Mouse (Mus musculus) embryonic facial prominence, embryonic 12.5 days (tissue): ENCODE results near the gene Mfsd4a. TPM values are rescaled to one million over a fixed set of nuclear protein-coding genes. Genes with fewer than 3 reads are reported as not detected.
A peak's percentile ranks its signal among the peaks of the same experiment; 100 is the strongest.

Experiments used
- ATAC-seq: fragments of 200-750 bp; cut with Nextera tagmentation; 2 replicates; pipeline ENCODE4 v1.8.0; 2017; ENCODE audit not compliant: insufficient number of reproducible peaks, insufficient read depth, low FRiP score, low TSS enrichment
- H3K27ac ChIP-seq: fragments of 300-500 bp; sonication (generic); 2 replicates; pipeline ENCODE4 v1.5.1; 2016; ENCODE audit warnings: mild to moderate bottlenecking
- H3K27me3 ChIP-seq: fragments of 300-500 bp; sonication (generic); 2 replicates; pipeline ENCODE4 v1.6.1; 2016; ENCODE audit warnings: mild to moderate bottlenecking, moderate library complexity
- H3K36me3 ChIP-seq: fragments of 300-500 bp; sonication (generic); 2 replicates; pipeline ENCODE4 v1.6.1; 2016; ENCODE audit warnings: mild to moderate bottlenecking
- H3K4me1 ChIP-seq: fragments of 300-500 bp; sonication (generic); 2 replicates; pipeline ENCODE4 v1.6.1; 2016
- H3K4me2 ChIP-seq: fragments of 300-500 bp; sonication (generic); replicated peaks from 2 replicates; pipeline ENCODE4 v1.6.1; 2016; ENCODE audit warnings: mild to moderate bottlenecking, moderate library complexity
- H3K4me3 ChIP-seq: fragments of 300-500 bp; sonication (generic); 2 replicates; pipeline ENCODE4 v1.5.1; 2016; ENCODE audit warnings: mild to moderate bottlenecking
- H3K9ac ChIP-seq: fragments of 300-500 bp; sonication (generic); 2 replicates; pipeline ENCODE4 v1.6.1; 2016; ENCODE audit warnings: mild to moderate bottlenecking, moderate library complexity
- H3K9me3 ChIP-seq: fragments of 300-500 bp; sonication (generic); 2 replicates; pipeline ENCODE4 v1.6.1; 2016; ENCODE audit warnings: mild to moderate bottlenecking, moderate library complexity
- WGBS: fragments of 180-500 bp; shearing (Covaris S2); methylation state at CpG from one replicate; pipeline ENCODE4 v1.1.7; 2016; 5-methylcytosine and 5-hydroxymethylcytosine counted together
- polyA plus RNA-seq: library from polyadenylated mRNA; unstranded; fragments of >200 nt; fragmentation: Nextera tagmentation; extraction: Ambion mirVana; gene quantifications from 2 replicates; pipeline ENCODE4 v1.2.1, GENCODE M21; 2016

Mfsd4a gene
- polyA plus RNA-seq, result 13.0 and 14.9 TPM in 2 replicates

DNA sequence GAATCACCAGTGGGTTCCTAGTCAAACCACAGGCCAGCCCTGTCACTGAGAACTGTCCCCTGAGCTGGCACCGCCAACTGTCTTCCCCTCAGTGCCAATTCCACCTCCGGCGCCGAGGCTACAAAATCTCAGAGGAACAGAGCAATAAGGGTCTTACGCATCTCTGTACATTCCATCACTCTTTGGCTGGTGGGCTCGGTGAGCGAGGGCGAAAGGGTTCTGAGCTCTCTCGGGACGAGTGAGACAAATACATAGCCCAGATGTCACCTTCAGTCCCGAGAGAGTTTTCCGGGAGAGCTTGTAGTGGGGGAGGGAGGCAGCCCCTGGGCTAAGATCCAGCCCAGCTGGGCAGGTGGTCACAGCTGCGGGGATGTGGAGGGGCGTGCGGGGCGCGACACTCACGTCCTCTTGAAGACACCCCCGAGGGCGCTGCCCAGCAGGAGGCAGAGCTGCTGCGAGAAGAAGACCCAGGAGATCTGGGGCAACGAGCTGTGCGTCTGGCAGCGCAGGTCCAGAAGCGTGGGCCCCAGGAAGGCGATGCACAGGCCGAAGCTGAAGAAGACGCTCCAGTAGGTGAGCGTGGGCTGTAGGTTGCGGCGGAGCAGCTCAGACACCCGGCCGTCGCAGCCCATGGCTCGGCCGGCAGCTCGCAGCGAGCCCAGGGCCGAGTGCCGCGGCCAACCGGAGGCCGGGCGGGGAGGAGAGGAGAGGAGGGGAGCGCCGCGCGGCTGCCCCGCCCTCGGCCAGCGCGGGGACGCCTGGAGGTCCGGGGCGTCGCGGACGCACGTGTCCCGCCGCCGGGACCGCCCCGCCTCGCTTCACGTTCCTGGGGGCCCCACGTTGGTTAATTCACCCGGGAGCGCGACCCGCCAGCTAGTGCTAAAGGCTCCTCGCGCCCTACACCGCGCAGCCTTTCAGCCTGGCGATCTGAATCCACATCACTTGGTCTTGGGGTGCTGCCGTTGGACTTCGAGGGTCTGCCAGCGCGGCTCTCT is at the start of gene Mfsd4a:
Mfsd4a (minus strand) TSS at position 802 of the 995 bp plus-strand sequence.
- H3K27me3 ChIP-seq, result peaks cover 46% of the 10 kb centered on the region
- H3K4me1 ChIP-seq, result peaks cover 14% of the 10 kb centered on the region; the same call in 1 of the 2 replicates
- 4% methylated on average over 64 of the region's 80 CpGs for WGBS
- H3K27ac ChIP-seq, result no peak within 1 kb of the TSS
- peak within 1 kb of the TSS; percentile 84 for H3K4me2 ChIP-seq
- H3K4me3 ChIP-seq, result peak within 1 kb of the TSS; percentile 46
- no peaks in the 10 kb centered on the region for H3K9me3 ChIP-seq
- H3K9ac ChIP-seq, result peak within 1 kb of the TSS; percentile 61
- H3K36me3 ChIP-seq, result no peaks in the 10 kb centered on the region
- ATAC-seq, result peak; percentile 33; the same call in 1 of the 2 replicates

DNA sequence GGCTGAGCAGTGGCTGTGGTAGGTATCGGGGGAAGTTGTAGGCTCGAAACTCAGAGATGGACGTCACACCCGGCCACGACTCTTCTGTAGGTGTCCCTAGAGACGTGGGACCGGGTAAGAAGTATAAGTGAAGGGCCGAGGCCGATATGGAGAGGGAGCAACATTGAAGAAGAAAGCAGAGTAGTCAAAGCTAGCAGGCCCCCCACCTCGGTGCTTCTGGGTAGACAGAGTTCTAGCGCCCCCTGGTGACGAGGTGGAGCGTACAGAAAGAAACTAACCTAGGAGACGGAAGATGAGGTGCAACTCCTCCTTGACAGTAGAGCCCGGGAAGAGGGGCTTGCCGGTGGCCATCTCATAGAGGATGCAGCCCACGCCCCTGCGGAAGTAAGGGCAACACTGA is 48.7 kb upstream of the Mfsd4a start:
- WGBS, result 32% methylated on average over 18 of the region's 18 CpGs
- no peak overlapping the region for H3K27ac ChIP-seq
- no peak for ATAC-seq
- H3K9ac ChIP-seq, result no peak overlapping the region
- no peaks in the 10 kb centered on the region for H3K27me3 ChIP-seq
- no peak overlapping the region for H3K4me2 ChIP-seq
- no peaks in the 10 kb centered on the region for H3K36me3 ChIP-seq
- no peaks in the 10 kb centered on the region for H3K4me1 ChIP-seq
- H3K9me3 ChIP-seq, result no peaks in the 10 kb centered on the region
- H3K4me3 ChIP-seq, result no peak overlapping the region

GRCm38 (mm10) chr1:132113098-132113497 is 45.2 kb upstream of the Mfsd4a start:
- H3K4me2 ChIP-seq, result no peak overlapping the region
- H3K27me3 ChIP-seq, result peaks cover 3% of the 10 kb centered on the region; the same call in 1 of the 2 replicates
- no peaks in the 10 kb centered on the region for H3K36me3 ChIP-seq
- H3K27ac ChIP-seq, result no peak overlapping the region
- no peak overlapping the region for H3K9ac ChIP-seq
- WGBS, result 60% methylated on average over 3 of the region's 3 CpGs
- no peaks in the 10 kb centered on the region for H3K9me3 ChIP-seq
- H3K4me1 ChIP-seq, result no peaks in the 10 kb centered on the region
- no peak for ATAC-seq
- no peak overlapping the region for H3K4me3 ChIP-seq

- WGBS, result 71% methylated on average over 8 of the region's 8 CpGs
- Histone ChIP-seq H3K9ac (no peak overlapping the region), H3K4me3 (no peak overlapping the region), H3K27ac (no peak overlapping the region), H3K4me2 (no peak overlapping the region), H3K4me1 (no peaks in the 10 kb centered on the region), H3K36me3 (no peaks in the 10 kb centered on the region), H3K9me3 (no peaks in the 10 kb centered on the region), H3K27me3 (peaks cover 3% of the 10 kb centered on the region; the same call in 1 of the 2 replicates)
- no peak for ATAC-seq
Measured at GRCm38 (mm10) chr1:132112426-132112825, 44.6 kb upstream of the Mfsd4a start.

DNA sequence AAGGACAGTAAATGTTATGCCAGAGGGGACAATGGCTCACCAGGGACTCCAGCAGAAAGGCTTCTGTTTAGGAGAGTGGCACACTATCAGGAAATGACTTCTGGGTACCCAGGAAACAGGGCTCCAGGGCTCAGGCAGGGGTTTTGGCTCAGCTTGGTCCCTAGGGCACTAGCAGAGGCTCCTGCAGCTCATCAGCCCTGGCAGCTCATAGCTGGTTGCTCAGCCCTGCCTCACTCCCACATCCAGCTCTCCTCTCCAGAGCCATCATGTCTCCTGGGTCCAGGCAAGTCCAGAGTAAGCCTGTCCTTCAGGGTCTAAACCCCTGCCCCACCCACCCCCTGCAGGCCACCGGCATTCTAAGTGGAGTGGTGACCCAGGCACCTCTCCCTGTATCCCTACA is 43.5 kb upstream of the Mfsd4a start:
- no peak overlapping the region for H3K9ac ChIP-seq
- no peaks in the 10 kb centered on the region for H3K4me1 ChIP-seq
- ATAC-seq, result no peak
- H3K36me3 ChIP-seq, result no peaks in the 10 kb centered on the region
- WGBS, result 46% methylated on average over 1 of the region's 1 CpGs
- H3K4me2 ChIP-seq, result no peak overlapping the region
- H3K27ac ChIP-seq, result no peak overlapping the region
- H3K27me3 ChIP-seq, result peaks cover 3% of the 10 kb centered on the region; the same call in 1 of the 2 replicates
- no peaks in the 10 kb centered on the region for H3K9me3 ChIP-seq
- H3K4me3 ChIP-seq, result no peak overlapping the region

DNA sequence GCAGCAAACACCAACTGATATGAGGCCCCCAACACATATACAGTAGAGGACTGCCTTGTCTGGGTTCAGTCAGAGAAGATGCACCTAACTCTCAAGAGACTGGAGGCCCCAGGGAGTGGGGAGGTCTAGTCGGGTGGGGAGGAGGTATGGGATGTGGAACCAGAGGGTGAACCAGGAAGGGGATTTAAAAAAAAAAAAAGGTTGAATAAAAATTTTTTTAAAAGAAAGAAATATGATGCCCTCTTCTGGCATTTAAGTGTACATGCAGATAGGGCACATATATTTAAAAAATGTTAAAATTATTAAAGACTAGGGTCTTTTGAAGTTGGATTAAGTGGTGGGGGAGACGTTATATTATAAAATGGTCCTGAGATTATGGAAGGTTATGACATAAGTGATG is 41.5 kb upstream of the Mfsd4a start:
- Histone ChIP-seq H3K4me2 (no peak overlapping the region), H3K9ac (no peak overlapping the region), H3K4me3 (no peak overlapping the region), H3K9me3 (no peaks in the 10 kb centered on the region), H3K36me3 (no peaks in the 10 kb centered on the region), H3K4me1 (no peaks in the 10 kb centered on the region), H3K27me3 (peaks cover 3% of the 10 kb centered on the region; the same call in 1 of the 2 replicates), H3K27ac (no peak overlapping the region)
- no peak for ATAC-seq
- 71% methylated on average over 2 of the region's 2 CpGs for WGBS

DNA sequence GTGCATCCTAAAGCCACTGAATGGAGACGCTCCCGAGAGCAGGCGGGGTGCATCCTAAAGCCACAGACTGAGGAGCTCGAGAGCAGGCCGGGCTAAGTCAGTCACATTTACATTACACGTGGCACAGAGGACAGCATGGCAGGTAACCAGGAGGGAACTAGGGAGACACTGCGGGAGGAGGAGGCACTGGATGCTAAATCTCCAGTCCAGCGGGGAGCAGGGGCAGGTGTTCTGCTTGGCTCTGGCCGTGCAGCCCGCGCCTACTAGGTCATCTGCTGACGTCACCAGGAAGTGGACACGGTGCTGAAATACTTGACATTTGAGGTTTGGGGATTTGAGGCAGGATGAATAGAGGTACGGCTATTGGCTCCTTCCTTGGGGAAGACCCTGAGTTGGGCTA is 36.5 kb upstream of the Mfsd4a start:
- H3K27ac ChIP-seq, result no peak overlapping the region
- no peaks in the 10 kb centered on the region for H3K27me3 ChIP-seq
- H3K36me3 ChIP-seq, result no peaks in the 10 kb centered on the region
- H3K9me3 ChIP-seq, result no peaks in the 10 kb centered on the region
- H3K4me2 ChIP-seq, result no peak overlapping the region
- no peaks in the 10 kb centered on the region for H3K4me1 ChIP-seq
- H3K4me3 ChIP-seq, result no peak overlapping the region
- H3K9ac ChIP-seq, result no peak overlapping the region
- ATAC-seq, result no peak
- WGBS, result 57% methylated on average over 14 of the region's 14 CpGs

GRCm38 (mm10) chr1:132101953-132102697 is 34.3 kb upstream of the Mfsd4a start:
- ATAC-seq, result peak; percentile 61; the same call in 1 of the 2 replicates
- no peak overlapping the region for H3K9ac ChIP-seq
- no peaks in the 10 kb centered on the region for H3K27me3 ChIP-seq

GRCm38 (mm10) chr1:132099775-132100174 is 31.9 kb upstream of the Mfsd4a start:
- no peak for ATAC-seq
- Histone ChIP-seq H3K27me3 (no peaks in the 10 kb centered on the region), H3K4me2 (no peak overlapping the region), H3K27ac (no peak overlapping the region), H3K4me3 (no peak overlapping the region), H3K9ac (no peak overlapping the region), H3K9me3 (no peaks in the 10 kb centered on the region), H3K4me1 (no peaks in the 10 kb centered on the region), H3K36me3 (no peaks in the 10 kb centered on the region)
- WGBS, result 76% methylated on average over 4 of the region's 4 CpGs

More at GRCm38 (mm10) chr1:132101953-132102697, 34.3 kb upstream of the Mfsd4a start:
- no peaks in the 10 kb centered on the region for H3K4me1 ChIP-seq
- H3K36me3 ChIP-seq, result no peaks in the 10 kb centered on the region
- H3K27ac ChIP-seq, result no peak overlapping the region
- WGBS, result 52% methylated on average over 6 of the region's 6 CpGs
- H3K4me2 ChIP-seq, result no peak overlapping the region
- H3K9me3 ChIP-seq, result no peaks in the 10 kb centered on the region
- H3K4me3 ChIP-seq, result no peak overlapping the region

DNA sequence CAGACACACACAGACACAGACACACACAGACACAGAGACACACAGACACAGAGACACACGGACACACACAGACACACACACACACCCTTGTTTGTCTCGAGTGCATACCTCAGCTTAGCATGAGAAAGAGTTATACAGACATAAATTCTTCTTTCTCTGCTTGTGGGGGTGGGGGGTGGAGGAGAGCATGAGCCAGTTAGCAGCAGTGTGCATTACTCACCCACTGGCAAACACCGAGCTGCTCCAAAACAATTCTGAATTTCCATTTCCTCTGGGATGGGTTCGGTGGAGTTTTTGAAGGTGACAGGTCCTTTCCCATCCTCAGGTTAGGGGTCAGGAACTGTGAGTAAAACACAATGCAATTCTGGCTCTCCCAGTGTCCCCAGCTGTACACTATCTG is 31.2 kb upstream of the Mfsd4a start:
- Histone ChIP-seq H3K9ac (no peak overlapping the region), H3K4me1 (no peaks in the 10 kb centered on the region), H3K4me3 (no peak overlapping the region), H3K27ac (no peak overlapping the region), H3K4me2 (no peak overlapping the region), H3K36me3 (no peaks in the 10 kb centered on the region), H3K27me3 (no peaks in the 10 kb centered on the region), H3K9me3 (no peaks in the 10 kb centered on the region)
- 75% methylated on average over 4 of the region's 4 CpGs for WGBS
- ATAC-seq, result no peak

DNA sequence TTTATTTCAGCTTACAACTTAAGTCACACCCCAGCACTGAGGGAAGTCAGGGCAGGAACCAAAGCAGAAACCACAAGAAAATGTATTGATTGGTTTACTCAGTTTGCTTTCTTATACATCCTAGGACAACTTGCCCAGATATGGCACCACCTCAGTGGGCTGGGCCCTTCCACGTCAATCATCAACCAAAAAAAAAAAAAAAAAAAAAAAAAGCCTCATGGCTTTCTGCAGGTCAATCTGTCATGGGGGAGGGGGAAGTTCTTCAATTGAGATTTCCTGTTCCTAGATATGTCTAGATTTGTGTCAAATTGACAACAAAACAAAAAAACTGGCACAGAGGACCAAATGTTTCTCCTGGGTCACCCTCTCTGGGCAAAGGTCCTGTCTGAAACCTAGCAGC is 30.2 kb upstream of the Mfsd4a start:
- Histone ChIP-seq H3K36me3 (no peaks in the 10 kb centered on the region), H3K27me3 (no peaks in the 10 kb centered on the region), H3K9me3 (no peaks in the 10 kb centered on the region), H3K4me2 (no peak overlapping the region), H3K27ac (no peak overlapping the region), H3K4me3 (no peak overlapping the region), H3K9ac (no peak overlapping the region), H3K4me1 (no peaks in the 10 kb centered on the region)
- 68% methylated on average over 1 of the region's 1 CpGs for WGBS
- no peak for ATAC-seq
